Mouse (Mus musculus) hindbrain, embryonic 14.5 days (tissue): ENCODE results near the gene Itpr1. TPM values are rescaled to one million over a fixed set of nuclear protein-coding genes. Genes with fewer than 3 reads are reported as not detected.

Experiments
- ATAC-seq: fragments of 200-750 bp; cut with Nextera tagmentation; 2 replicates; pipeline ENCODE4 v1.8.0; 2017; ENCODE audit warnings: moderate number of reproducible peaks, mild to moderate bottlenecking, moderate TSS enrichment, moderate library complexity; ENCODE audit not compliant: low FRiP score
- DNase-seq: peaks from one replicate; pipeline ENCODE4 v3.0.0-alpha.2; 2015; ENCODE audit warnings: low spot score
- H3K27ac ChIP-seq: fragments of 300-500 bp; sonication (generic); 2 replicates; pipeline ENCODE4 v1.5.1; 2014; ENCODE audit warnings: mild to moderate bottlenecking, moderate library complexity
- H3K27me3 ChIP-seq: fragments of 300-500 bp; sonication (generic); 2 replicates; pipeline ENCODE4 v1.6.1; 2014; ENCODE audit warnings: mild to moderate bottlenecking, low read length, mixed read lengths; ENCODE audit not compliant: control insufficient read depth, insufficient read depth
- H3K36me3 ChIP-seq: fragments of 300-500 bp; sonication (generic); replicated peaks from 2 replicates; pipeline ENCODE4 v1.6.1; 2014; ENCODE audit not compliant: control insufficient read depth, insufficient read depth
- H3K4me1 ChIP-seq: fragments of 300-500 bp; sonication (generic); replicated peaks from 2 replicates; pipeline ENCODE4 v1.6.1; 2014; ENCODE audit warnings: antibody characterized with exemption, low read length, mixed read lengths; ENCODE audit not compliant: control insufficient read depth, insufficient read depth
- H3K4me2 ChIP-seq: fragments of 300-500 bp; sonication (generic); replicated peaks from 2 replicates; pipeline ENCODE4 v1.6.1; 2014; ENCODE audit warnings: mild to moderate bottlenecking, moderate library complexity
- H3K4me3 ChIP-seq: fragments of 300-500 bp; sonication (generic); replicated peaks from 2 replicates; pipeline ENCODE4 v1.5.1; 2014; ENCODE audit warnings: mild to moderate bottlenecking, low read length
- H3K9ac ChIP-seq: fragments of 300-500 bp; sonication (generic); 2 replicates; pipeline ENCODE4 v1.6.1; 2014
- H3K9me3 ChIP-seq: fragments of 300-500 bp; sonication (generic); 2 replicates; pipeline ENCODE4 v1.6.1; 2016; ENCODE audit warnings: low read length; ENCODE audit not compliant: control insufficient read depth
- WGBS: fragments of 180-500 bp; shearing (Covaris S2); extraction: QIAGEN DNeasy Blood & Tissue Kit; methylation state at CpG from one replicate; pipeline ENCODE4 v1.1.7; 2014; 5-methylcytosine and 5-hydroxymethylcytosine counted together
- polyA plus RNA-seq: library from polyadenylated mRNA; unstranded; fragments of >200 nt; fragmentation: Nextera tagmentation; extraction: Ambion mirVana; gene quantifications from 2 replicates; pipeline ENCODE4 v1.2.1, GENCODE M21; 2014

Itpr1 gene
- polyA plus RNA-seq, 1 experiment from 2014 or later: 6.5 TPM

GRCm38 (mm10) chr6:108291556-108291955 is 78.7 kb downstream of the Itpr1 start:
- Histone ChIP-seq H3K4me2 (no peak overlapping the region), H3K27ac (no peak overlapping the region), H3K27me3 (no peaks in the 10 kb centered on the region), H3K9me3 (no peaks in the 10 kb centered on the region), H3K4me3 (no peak overlapping the region), H3K4me1 (no peaks in the 10 kb centered on the region), H3K9ac (no peak overlapping the region), H3K36me3 (no peaks in the 10 kb centered on the region)
- no peak for DNase-seq
- no peak for ATAC-seq
- WGBS: 95% methylated on average over 3 of the region's 3 CpGs

GRCm38 (mm10) chr6:108301856-108302255 is 89.0 kb downstream of the Itpr1 start:
- DNase-seq (no peak), ATAC-seq (no peak)
- Histone ChIP-seq H3K4me2 (no peak overlapping the region), H3K9me3 (no peaks in the 10 kb centered on the region), H3K36me3 (no peaks in the 10 kb centered on the region), H3K27ac (no peak overlapping the region), H3K4me1 (no peaks in the 10 kb centered on the region), H3K9ac (no peak overlapping the region), H3K4me3 (no peak overlapping the region), H3K27me3 (no peaks in the 10 kb centered on the region)
- WGBS: 88% methylated on average over 5 of the region's 5 CpGs

DNA sequence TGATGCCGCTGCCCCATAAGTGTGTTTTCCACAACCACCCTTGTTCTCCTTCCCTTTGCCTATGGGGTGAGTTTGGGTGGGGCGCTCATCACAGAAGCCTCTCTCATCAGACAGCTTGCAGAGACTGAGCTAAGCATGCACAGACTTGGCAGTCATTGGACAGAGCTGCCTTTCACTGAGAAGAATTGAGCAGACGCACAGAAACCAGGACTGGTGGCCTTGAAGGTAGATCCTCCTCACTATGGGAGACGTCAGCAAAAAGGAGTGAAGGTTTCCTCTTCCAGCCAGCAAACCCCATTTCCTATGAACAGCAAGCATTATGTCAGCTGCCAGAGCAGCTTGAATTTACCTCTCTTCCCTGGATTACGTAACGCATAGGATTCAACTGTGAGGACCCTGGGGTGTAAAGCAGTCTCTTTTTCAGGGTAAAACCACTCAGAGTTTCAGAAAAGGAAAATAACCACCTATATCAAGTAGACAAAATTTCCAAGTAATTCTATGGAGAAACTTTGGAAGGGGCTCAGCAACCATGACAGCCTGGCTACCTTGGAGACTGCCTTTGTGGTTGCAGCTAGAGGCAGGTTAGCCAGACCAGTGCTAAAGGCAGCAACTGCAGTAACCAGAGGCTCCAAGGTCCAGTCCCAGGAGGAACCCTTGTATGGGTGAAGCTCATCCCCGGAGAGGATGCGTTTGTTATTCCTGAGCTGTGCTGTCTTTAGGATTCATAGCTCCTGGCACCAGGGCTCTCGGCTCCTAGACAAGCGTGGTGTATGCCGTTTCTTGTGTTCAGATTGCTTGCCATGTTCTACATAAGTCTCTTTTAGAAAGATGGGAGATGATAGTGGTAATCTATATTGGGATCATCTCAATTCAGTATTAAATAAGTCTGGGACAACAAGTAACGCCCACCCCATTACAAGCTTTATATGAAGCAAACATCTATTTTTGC is 91.0 kb downstream of the Itpr1 start:
- H3K9ac ChIP-seq: no peak overlapping the region
- H3K9me3 ChIP-seq: no peaks in the 10 kb centered on the region
- H3K27me3 ChIP-seq: no peaks in the 10 kb centered on the region
- WGBS: 91% methylated on average over 12 of the region's 12 CpGs
- no peaks in the 10 kb centered on the region for H3K36me3 ChIP-seq
- H3K27ac ChIP-seq: no peak overlapping the region
- no peak overlapping the region for H3K4me2 ChIP-seq
- no peak for DNase-seq
- ATAC-seq: no peak
- H3K4me3 ChIP-seq: no peak overlapping the region
- H3K4me1 ChIP-seq: 0 out of 2 replicates have a peak, but pooled peaks cover 6% of the 10 kb centered on the region

GRCm38 (mm10) chr6:108305171-108305779 is 92.4 kb downstream of the Itpr1 start:
- Histone ChIP-seq H3K9ac (no peak overlapping the region), H3K4me2 (no peak overlapping the region), H3K27ac (no peak overlapping the region), H3K4me1 (0 out of 2 replicates have a peak, but pooled peaks cover 13% of the 10 kb centered on the region), H3K4me3 (no peak overlapping the region), H3K27me3 (no peaks in the 10 kb centered on the region), H3K36me3 (no peaks in the 10 kb centered on the region), H3K9me3 (no peaks in the 10 kb centered on the region)
- no peak for DNase-seq
- WGBS: 80% methylated on average over 12 of the region's 12 CpGs
- ATAC-seq: no peak

GRCm38 (mm10) chr6:108306240-108306639 is 93.3 kb downstream of the Itpr1 start:
- DNase-seq: no peak
- H3K27ac ChIP-seq: no peak overlapping the region
- no peak overlapping the region for H3K4me2 ChIP-seq
- H3K4me1 ChIP-seq: 0 out of 2 replicates have a peak, but pooled peaks cover 13% of the 10 kb centered on the region
- H3K36me3 ChIP-seq: no peaks in the 10 kb centered on the region
- H3K27me3 ChIP-seq: no peaks in the 10 kb centered on the region
- H3K9ac ChIP-seq: no peak overlapping the region
- ATAC-seq: no peak
- H3K4me3 ChIP-seq: no peak overlapping the region
- no peaks in the 10 kb centered on the region for H3K9me3 ChIP-seq
- WGBS: 78% methylated on average over 11 of the region's 11 CpGs

DNA sequence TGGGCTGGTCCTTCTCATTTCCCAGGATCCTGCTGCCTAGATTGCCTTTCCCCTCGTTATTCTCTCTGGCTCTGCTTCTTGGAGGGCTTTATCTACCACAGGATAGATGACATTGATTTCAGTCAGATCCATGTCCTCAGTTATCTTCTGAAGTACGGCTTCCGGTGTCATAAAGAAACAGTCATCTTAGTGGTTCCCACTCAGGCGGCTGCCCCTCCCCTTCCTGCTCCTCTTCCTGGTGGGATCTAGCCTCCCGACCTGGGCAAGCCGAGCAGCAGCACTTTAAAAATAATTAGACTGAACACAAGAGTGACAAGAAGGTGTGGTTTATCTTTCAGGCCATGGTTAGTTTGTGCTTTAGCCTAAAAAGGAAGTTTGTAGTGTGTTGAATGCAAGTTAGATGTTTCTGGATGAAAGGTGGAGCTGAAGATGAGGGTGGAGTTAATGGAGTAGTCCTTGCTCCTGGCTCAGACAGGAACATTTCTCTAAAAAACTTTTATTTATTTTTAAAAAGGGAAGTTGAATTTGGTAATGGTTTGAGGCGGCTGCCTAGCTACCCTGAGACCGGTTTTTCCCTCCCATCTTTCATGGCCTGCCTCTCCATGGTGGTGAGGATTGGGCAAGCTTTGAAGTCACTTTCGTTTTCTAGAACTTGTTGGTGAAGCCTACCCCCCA is 94.2 kb downstream of the Itpr1 start:
- DNase-seq (no peak), ATAC-seq (no peak)
- H3K4me1 ChIP-seq: 0 out of 2 replicates have a peak, but pooled peaks cover 13% of the 10 kb centered on the region
- H3K9me3 ChIP-seq: no peaks in the 10 kb centered on the region
- WGBS: 73% methylated on average over 9 of the region's 9 CpGs
- H3K4me3 ChIP-seq: no peak overlapping the region
- H3K9ac ChIP-seq: no peak overlapping the region
- no peaks in the 10 kb centered on the region for H3K27me3 ChIP-seq
- no peak overlapping the region for H3K4me2 ChIP-seq
- no peak overlapping the region for H3K27ac ChIP-seq
- H3K36me3 ChIP-seq: no peaks in the 10 kb centered on the region

DNA sequence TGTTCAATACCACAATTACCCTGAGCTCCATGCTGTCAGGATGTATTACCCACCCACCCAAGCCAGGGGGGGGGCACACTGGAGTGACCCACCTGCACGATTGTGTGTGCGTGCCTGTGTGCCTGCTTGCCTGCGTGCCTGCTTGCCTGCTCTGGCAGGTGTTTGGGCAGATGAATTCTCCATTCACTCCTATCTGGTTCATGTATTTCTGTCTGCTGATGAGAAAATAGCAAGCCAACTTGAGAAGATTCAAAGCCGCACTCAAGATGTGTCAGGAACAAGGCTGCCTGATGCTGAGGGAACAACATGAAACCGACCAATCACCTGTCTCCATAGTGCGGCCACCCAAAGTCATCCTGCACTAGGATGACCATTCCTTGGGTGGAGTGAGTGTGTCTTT is 94.9 kb downstream of the Itpr1 start:
- Histone ChIP-seq H3K27me3 (no peaks in the 10 kb centered on the region), H3K4me3 (no peak overlapping the region), H3K27ac (no peak overlapping the region), H3K9ac (no peak overlapping the region), H3K4me2 (no peak overlapping the region), H3K36me3 (no peaks in the 10 kb centered on the region), H3K4me1 (0 out of 2 replicates have a peak, but pooled peaks cover 13% of the 10 kb centered on the region), H3K9me3 (no peaks in the 10 kb centered on the region)
- DNase-seq: no peak
- no peak for ATAC-seq
- WGBS: 94% methylated on average over 6 of the region's 6 CpGs

DNA sequence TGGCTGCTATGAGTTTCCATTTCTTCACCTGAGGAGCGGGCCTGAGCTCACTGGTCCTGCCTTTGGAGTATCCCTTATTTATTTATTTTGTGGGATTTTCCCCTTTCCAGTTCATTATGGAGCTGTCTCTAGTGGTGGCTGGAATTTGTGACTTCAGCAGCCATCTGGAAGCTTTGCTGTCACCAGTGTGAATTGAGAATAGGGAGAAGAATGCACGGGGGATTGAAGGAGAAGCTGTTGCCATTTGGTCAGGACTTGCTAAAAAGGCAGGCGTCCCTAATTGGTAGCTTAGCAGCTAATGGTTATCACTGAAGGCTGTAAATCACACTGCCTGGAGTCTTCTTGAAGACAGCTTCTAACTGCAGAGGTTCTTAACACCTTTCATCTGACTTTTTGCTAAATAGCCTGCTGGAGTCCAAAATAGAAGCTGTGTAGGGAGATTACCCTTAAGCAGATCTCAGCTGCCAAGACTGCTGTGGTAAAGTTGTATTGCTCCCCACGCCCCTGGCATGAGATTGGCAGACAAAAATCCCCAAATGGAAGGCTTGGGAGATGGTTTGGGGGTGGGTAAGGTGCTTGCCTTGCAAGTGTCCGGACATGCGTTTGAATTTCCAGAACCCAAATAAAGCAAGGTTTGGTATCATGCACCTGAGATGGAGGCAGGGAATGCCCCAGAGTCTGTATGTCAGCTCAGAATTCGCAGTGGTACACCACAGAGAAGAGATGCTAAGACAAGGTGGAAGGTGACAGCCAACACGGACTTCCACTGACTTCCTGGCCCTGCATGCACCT is 96.7 kb downstream of the Itpr1 start:
- Histone ChIP-seq H3K9ac (no peak overlapping the region), H3K36me3 (no peaks in the 10 kb centered on the region), H3K27me3 (no peaks in the 10 kb centered on the region), H3K4me1 (0 out of 2 replicates have a peak, but pooled peaks cover 13% of the 10 kb centered on the region), H3K4me3 (no peak overlapping the region), H3K27ac (no peak overlapping the region), H3K9me3 (no peaks in the 10 kb centered on the region), H3K4me2 (no peak overlapping the region)
- DNase-seq (no peak), ATAC-seq (no peak)
- WGBS: 73% methylated on average over 8 of the region's 8 CpGs
